Comparison of ENCODE assay signal across 19 mouse cellular contexts in the genomic region with DNA sequence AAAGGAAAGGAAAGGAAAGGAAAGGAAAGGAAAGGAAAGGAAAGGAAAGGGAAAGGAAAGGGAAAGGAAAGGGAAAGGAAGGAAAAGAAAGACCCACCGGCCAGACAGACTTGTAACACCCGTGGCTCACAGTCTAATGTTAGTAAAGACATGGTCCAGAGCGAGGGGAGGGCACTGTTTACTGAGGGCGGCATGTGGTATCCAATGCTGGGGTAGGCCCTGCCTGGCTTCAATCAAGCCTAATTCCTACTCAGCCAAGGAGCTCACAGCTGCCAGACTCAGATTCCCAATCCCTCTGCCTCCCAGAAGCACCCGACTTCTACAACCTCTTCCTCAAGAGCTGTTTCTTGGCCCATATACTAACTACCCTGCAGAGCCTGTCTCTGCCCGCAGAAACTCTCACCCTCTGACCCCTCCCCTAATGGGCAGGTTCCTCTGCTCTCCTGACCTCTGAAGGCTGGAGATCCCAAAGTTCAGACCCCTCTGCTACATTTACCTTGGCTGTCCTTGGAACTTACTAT. TPM values are rescaled to one million over a fixed set of nuclear protein-coding genes. Genes with fewer than 3 reads are reported as not detected.
DNase-seq lines count a peak whose midpoint lies in the region; ATAC-seq and TF ChIP-seq lines count a peak whose summit lies in the region.
"Had no signal": no experiment of that assay in that cellular context is flagged by ENCODE, and none has a peak within 500 bp of the region (broad histone marks: within the 10 kb centered on the region; RNA-seq: fewer than 3 reads in every experiment).

No protein-coding gene starts in this region.

- H3K36me3 ChIP-seq in lung, embryonic 14.5 days (ENCODE audit: insufficient read depth): peaks cover 11% of the 10 kb centered on the region
- peaks cover 15% of the 10 kb centered on the region; the same call in 1 of the 2 replicates for H3K36me3 ChIP-seq in embryonic facial prominence, embryonic 13.5 days
- no peaks in the 10 kb centered on the region for H3K36me3 ChIP-seq in liver, adult 2 months (ENCODE audit: control insufficient read depth, insufficient read depth, low read length)
- H3K36me3 ChIP-seq in stomach, embryonic 15.5 days: no peaks in the 10 kb centered on the region
- no peaks in the 10 kb centered on the region for H3K36me3 ChIP-seq in forebrain, embryonic 15.5 days

- TF ChIP-seq POLR2A in liver, adult 2 months (IDR thresholded peaks at IDR 0.05; ENCODE audit: extremely low read depth, insufficient read depth, low read length): no peak

- peaks cover 26% of the 10 kb centered on the region for H3K4me1 ChIP-seq in lung, embryonic 14.5 days (ENCODE audit: insufficient read depth)
- peaks cover 50% of the 10 kb centered on the region for H3K4me1 ChIP-seq in embryonic facial prominence, embryonic 13.5 days
- H3K4me1 ChIP-seq in liver, adult 2 months (ENCODE audit: control insufficient read depth, insufficient read depth, low read length): peaks cover 39% of the 10 kb centered on the region
- H3K4me1 ChIP-seq in stomach, embryonic 15.5 days: peaks cover 45% of the 10 kb centered on the region
- H3K4me1 ChIP-seq in forebrain, embryonic 15.5 days: peaks cover 35% of the 10 kb centered on the region

- no peak for TF ChIP-seq CTCF in lung, embryonic 14.5 days (IDR thresholded peaks at IDR 0.05; ENCODE audit: low read depth)
- TF ChIP-seq CTCF in liver, adult 2 months (IDR thresholded peaks at IDR 0.05; ENCODE audit: low read depth, low read length): no peak

- H3K9me3 ChIP-seq in lung, embryonic 14.5 days (ENCODE audit: low read depth, low read length): no peaks in the 10 kb centered on the region
- H3K9me3 ChIP-seq in embryonic facial prominence, embryonic 13.5 days: no peaks in the 10 kb centered on the region
- H3K9me3 ChIP-seq in stomach, embryonic 15.5 days: no peaks in the 10 kb centered on the region
- no peaks in the 10 kb centered on the region for H3K9me3 ChIP-seq in forebrain, embryonic 15.5 days
- H3K9me3 ChIP-seq: midbrain, embryonic 10.5 days had no signal

- H3K27me3 ChIP-seq in lung, embryonic 14.5 days (ENCODE audit: insufficient read depth, low read length): no peaks in the 10 kb centered on the region
- H3K27me3 ChIP-seq in embryonic facial prominence, embryonic 13.5 days: no peaks in the 10 kb centered on the region
- no peaks in the 10 kb centered on the region for H3K27me3 ChIP-seq in liver, adult 2 months (ENCODE audit: control insufficient read depth, insufficient read depth, low read length)
- H3K27me3 ChIP-seq in stomach, embryonic 15.5 days (replicated peaks): no peaks in the 10 kb centered on the region
- no peaks in the 10 kb centered on the region for H3K27me3 ChIP-seq in forebrain, embryonic 15.5 days
- H3K27me3 ChIP-seq: CH12.LX, Patski had no signal

- no peak for ATAC-seq in lung, embryonic 14.5 days (ENCODE audit: insufficient read depth)
- ATAC-seq in embryonic facial prominence, embryonic 13.5 days (ENCODE audit: insufficient number of reproducible peaks, insufficient read depth, low FRiP score, low TSS enrichment, low read depth): no peak; the same call in 1 of the 2 replicates
- ATAC-seq in stomach, embryonic 15.5 days (ENCODE audit: insufficient read depth, low FRiP score, low read depth): peak; percentile 56; the same call in 1 of the 2 replicates
- ATAC-seq in forebrain, embryonic 15.5 days (replicated peaks): no peak
- ATAC-seq: Patski had no signal

- H3K79me2 ChIP-seq in liver, adult 2 months (ENCODE audit: control insufficient read depth, insufficient read depth, low read length): peaks cover 33% of the 10 kb centered on the region

- 58% methylated on average over 6 of the region's 6 CpGs for WGBS in lung, embryonic 14.5 days
- 32% methylated on average over 6 of the region's 6 CpGs for WGBS in embryonic facial prominence, embryonic 13.5 days
- 24% methylated on average over 6 of the region's 6 CpGs for WGBS in liver, adult 2 months
- WGBS in stomach, embryonic 15.5 days: 31% methylated on average over 6 of the region's 6 CpGs
- 75% methylated on average over 6 of the region's 6 CpGs for WGBS in forebrain, embryonic 15.5 days

- intact Hi-C loops in gastrocnemius, postnatal 36 days (cut with DNase I): no loop called here

- H3K4me3 ChIP-seq in lung, embryonic 14.5 days (ENCODE audit: low read depth, low read length): no peak overlapping the region
- H3K4me3 ChIP-seq in embryonic facial prominence, embryonic 13.5 days: no peak overlapping the region
- no peak overlapping the region for H3K4me3 ChIP-seq in liver, adult 2 months (ENCODE audit: insufficient read depth, low read depth, low read length)
- no peak overlapping the region for H3K4me3 ChIP-seq in stomach, embryonic 15.5 days (replicated peaks)
- H3K4me3 ChIP-seq in forebrain, embryonic 15.5 days: no peak overlapping the region
- H3K4me3 ChIP-seq: left cerebral cortex, adult 2 months; midbrain, embryonic 10.5 days had no signal

- peak overlapping the region; percentile 69 for H3K27ac ChIP-seq in lung, embryonic 14.5 days (ENCODE audit: low read depth)
- H3K27ac ChIP-seq in embryonic facial prominence, embryonic 13.5 days: peak overlapping the region; percentile 49
- H3K27ac ChIP-seq in liver, adult 2 months (replicated peaks; ENCODE audit: insufficient read depth, low read depth, low read length): peak overlapping the region; percentile 66
- peak overlapping the region; percentile 73 for H3K27ac ChIP-seq in stomach, embryonic 15.5 days
- H3K27ac ChIP-seq in forebrain, embryonic 15.5 days (replicated peaks): no peak overlapping the region
- H3K27ac ChIP-seq: left cerebral cortex, adult 2 months; liver, embryonic 14.5 days; midbrain, embryonic 10.5 days had no signal

- peak; percentile 43 for DNase-seq in lung, embryonic 14.5 days
- DNase-seq in lung, postnatal 10 days: no peak
- DNase-seq in liver, adult 2 months (ENCODE audit: extremely low read depth, low read depth, low spot score): peak; percentile 66
- no peak for DNase-seq in neural tube, embryonic 10.5 days (ENCODE audit: extremely low spot score, low spot score)
- no peak for DNase-seq in gastrocnemius, postnatal 36 days
- DNase-seq: cerebellum, adult 11-12 months; right cerebral cortex, postnatal 4 days; thymus, postnatal 25 days had no signal

- no peak overlapping the region for H3K4me2 ChIP-seq in lung, embryonic 14.5 days
- H3K4me2 ChIP-seq in embryonic facial prominence, embryonic 13.5 days: no peak overlapping the region
- no peak overlapping the region for H3K4me2 ChIP-seq in stomach, embryonic 15.5 days
- no peak overlapping the region for H3K4me2 ChIP-seq in forebrain, embryonic 15.5 days (replicated peaks)

- no peak overlapping the region for H3K9ac ChIP-seq in lung, embryonic 14.5 days
- H3K9ac ChIP-seq in embryonic facial prominence, embryonic 13.5 days: no peak overlapping the region
- H3K9ac ChIP-seq in liver, adult 2 months (ENCODE audit: low read depth, low read length): no peak overlapping the region; the same call in 1 of the 2 replicates
- H3K9ac ChIP-seq in stomach, embryonic 15.5 days: no peak overlapping the region
- H3K9ac ChIP-seq in forebrain, embryonic 15.5 days (replicated peaks): no peak overlapping the region
- H3K9ac ChIP-seq: liver, embryonic 14.5 days had no signal

RNA-seq across cellular contexts. Expression of gene Szrd1, which starts 10.3 kb away (rescaled TPM):
- 29.8 and 32.5 TPM in 2 replicates for polyA plus RNA-seq in lung, embryonic 14.5 days (2014; fragmentation: Nextera tagmentation; extraction: Ambion mirVana)
- 40.5 and 42.4 TPM in 2 replicates for polyA plus RNA-seq in embryonic facial prominence, embryonic 13.5 days (2015; fragmentation: Nextera tagmentation; extraction: Ambion mirVana)
- 26.6 and 39.5 TPM in 2 replicates for total RNA-seq in liver, adult 2 months (2014; rRNA removed)
- polyA plus RNA-seq in liver, adult 2 months (2012; rRNA removed): 43.6 and 46.8 TPM in 2 replicates
- 34.5 and 44.3 TPM in 2 replicates for polyA plus RNA-seq in stomach, embryonic 15.5 days (2015; fragmentation: Nextera tagmentation; extraction: Ambion mirVana)
- total RNA-seq in gastrocnemius, postnatal 36 days (2021): 100 to 1,000 TPM; 141 to 150 TPM
- 26.3 and 30.9 TPM in 2 replicates for polyA plus RNA-seq in forebrain, embryonic 15.5 days (2015; fragmentation: Nextera tagmentation; extraction: Ambion mirVana)

RNA-seq across cellular contexts. Expression of gene Fbxo42, which starts 18.5 kb away (rescaled TPM):
- 28.1 and 28.6 TPM in 2 replicates for polyA plus RNA-seq in lung, embryonic 14.5 days (2014; fragmentation: Nextera tagmentation; extraction: Ambion mirVana)
- 23.3 and 24.2 TPM in 2 replicates for polyA plus RNA-seq in embryonic facial prominence, embryonic 13.5 days (2015; fragmentation: Nextera tagmentation; extraction: Ambion mirVana)
- total RNA-seq in liver, adult 2 months (2014; rRNA removed): 2.0 and 2.8 TPM in 2 replicates
- polyA plus RNA-seq in liver, adult 2 months (2012; rRNA removed): 4.6 and 6.3 TPM in 2 replicates
- polyA plus RNA-seq in stomach, embryonic 15.5 days (2015; fragmentation: Nextera tagmentation; extraction: Ambion mirVana): 21.3 and 21.4 TPM in 2 replicates
- total RNA-seq in gastrocnemius, postnatal 36 days (2021): 1 to 10 TPM; 8.8 to 9.8 TPM
- polyA plus RNA-seq in forebrain, embryonic 15.5 days (2015; fragmentation: Nextera tagmentation; extraction: Ambion mirVana): 25.0 and 26.5 TPM in 2 replicates

RNA-seq across cellular contexts. Expression of gene Spata21, which starts 41.1 kb away (rescaled TPM):
- 0.20 and 0.34 TPM in 2 replicates for polyA plus RNA-seq in lung, embryonic 14.5 days (2014; fragmentation: Nextera tagmentation; extraction: Ambion mirVana)
- polyA plus RNA-seq in embryonic facial prominence, embryonic 13.5 days (2015; fragmentation: Nextera tagmentation; extraction: Ambion mirVana): 0.22 and 0.32 TPM in 2 replicates
- not detected in 2 replicates for total RNA-seq in liver, adult 2 months (2014; rRNA removed)
- not detected in 2 replicates for polyA plus RNA-seq in liver, adult 2 months (2012; rRNA removed)
- polyA plus RNA-seq in stomach, embryonic 15.5 days (2015; fragmentation: Nextera tagmentation; extraction: Ambion mirVana): 0.05 and 0.15 TPM in 2 replicates
- not detected for total RNA-seq in gastrocnemius, postnatal 36 days (2021)
- polyA plus RNA-seq in forebrain, embryonic 15.5 days (2015; fragmentation: Nextera tagmentation; extraction: Ambion mirVana): 0.53 TPM in 1 of 2 replicates, not detected in the other
- total RNA-seq: adrenal gland, adult 18-20 months; CH12.LX; heart, postnatal 25 days had no signal
- polyA plus RNA-seq: forebrain, embryonic 11.5 days; liver, embryonic 14.5 days; Patski had no signal

RNA-seq across cellular contexts. Expression of gene Necap2, which starts 51.1 kb away (rescaled TPM):
- polyA plus RNA-seq in lung, embryonic 14.5 days (2014; fragmentation: Nextera tagmentation; extraction: Ambion mirVana): 88.9 and 93.6 TPM in 2 replicates
- 76.7 and 83.5 TPM in 2 replicates for polyA plus RNA-seq in embryonic facial prominence, embryonic 13.5 days (2015; fragmentation: Nextera tagmentation; extraction: Ambion mirVana)
- 5.2 and 8.5 TPM in 2 replicates for total RNA-seq in liver, adult 2 months (2014; rRNA removed)
- polyA plus RNA-seq in liver, adult 2 months (2012; rRNA removed): 7.6 and 11.3 TPM in 2 replicates
- 81.4 and 82.0 TPM in 2 replicates for polyA plus RNA-seq in stomach, embryonic 15.5 days (2015; fragmentation: Nextera tagmentation; extraction: Ambion mirVana)
- total RNA-seq in gastrocnemius, postnatal 36 days (2021): 10 to 100 TPM; 13.3 to 15.3 TPM
- 50.5 and 55.8 TPM in 2 replicates for polyA plus RNA-seq in forebrain, embryonic 15.5 days (2015; fragmentation: Nextera tagmentation; extraction: Ambion mirVana)

Comparison
In these comparisons a context has a peak if more than half of its experiments do, and no peak if none do; other contexts are left out.
1. DNase-seq: peak in lung, embryonic 14.5 days (single experiment) and liver, adult 2 months (single experiment); none in lung, postnatal 10 days (single experiment), neural tube, embryonic 10.5 days (single experiment) and gastrocnemius, postnatal 36 days (0 of 2).